Mouse (Mus musculus) limb, embryonic 15.5 days (tissue): ENCODE results near the gene Tmem63a. TPM values are rescaled to one million over a fixed set of nuclear protein-coding genes. Genes with fewer than 3 reads are reported as not detected.

ENCODE experiments used
- ATAC-seq: fragments of 200-750 bp; cut with Nextera tagmentation; 2 replicates; pipeline ENCODE4 v1.8.0; 2017; ENCODE audit warnings: low read depth, moderate TSS enrichment; ENCODE audit not compliant: insufficient number of reproducible peaks, low FRiP score, low TSS enrichment
- H3K27ac ChIP-seq: fragments of 300-500 bp; sonication (generic); 2 replicates; pipeline ENCODE4 v1.5.1; 2015; ENCODE audit warnings: moderate library complexity, mild to moderate bottlenecking, inconsistent platforms
- H3K27me3 ChIP-seq: fragments of 300-500 bp; sonication (generic); 2 replicates; pipeline ENCODE4 v1.6.1; 2015; ENCODE audit warnings: inconsistent platforms
- H3K36me3 ChIP-seq: fragments of 300-500 bp; sonication (generic); 2 replicates; pipeline ENCODE4 v1.6.1; 2015; ENCODE audit warnings: inconsistent platforms
- H3K4me1 ChIP-seq: fragments of 300-500 bp; sonication (generic); 2 replicates; pipeline ENCODE4 v1.6.1; 2015; ENCODE audit warnings: inconsistent platforms
- H3K4me2 ChIP-seq: fragments of 300-500 bp; sonication (generic); 2 replicates; pipeline ENCODE4 v1.6.1; 2015; ENCODE audit warnings: mild to moderate bottlenecking, inconsistent platforms
- H3K4me3 ChIP-seq: fragments of 300-500 bp; sonication (generic); 2 replicates; pipeline ENCODE4 v1.5.1; 2015; ENCODE audit warnings: mild to moderate bottlenecking, inconsistent platforms
- H3K9ac ChIP-seq: fragments of 300-500 bp; sonication (generic); 2 replicates; pipeline ENCODE4 v1.6.1; 2015; ENCODE audit warnings: inconsistent platforms
- H3K9me3 ChIP-seq: fragments of 300-500 bp; sonication (generic); 2 replicates; pipeline ENCODE4 v1.6.1; 2016; ENCODE audit warnings: inconsistent platforms
- WGBS: fragments of 180-500 bp; shearing (Covaris S2); methylation state at CpG from one replicate; pipeline ENCODE4 v1.1.7; 2015; 5-methylcytosine and 5-hydroxymethylcytosine counted together
- polyA plus RNA-seq: library from polyadenylated mRNA; unstranded; fragments of >200 nt; fragmentation: Nextera tagmentation; extraction: Ambion mirVana; gene quantifications from 2 replicates; pipeline ENCODE4 v1.2.1, GENCODE M21; 2015

Tmem63a gene
- polyA plus RNA-seq, 1 experiment from 2014 or later = 26.9 TPM

GRCm38 (mm10) chr1:181001217-181001616 is 59.1 kb downstream of the Tmem63a start:
- no peak for ATAC-seq
- Histone ChIP-seq H3K4me1 (0 out of 2 replicates have a peak, but pooled peaks cover 6% of the 10 kb centered on the region), H3K4me2 (no peak overlapping the region), H3K4me3 (no peak overlapping the region), H3K27ac (no peak overlapping the region), H3K9me3 (no peaks in the 10 kb centered on the region), H3K9ac (no peak overlapping the region), H3K27me3 (no peaks in the 10 kb centered on the region), H3K36me3 (no peaks in the 10 kb centered on the region)
- 84% methylated on average over 3 of the region's 3 CpGs for WGBS

GRCm38 (mm10) chr1:181001621-181002020 is 59.5 kb downstream of the Tmem63a start:
- whole genome bisulfite sequencing = 84% methylated on average over 3 of the region's 3 CpGs
- H3K4me2 ChIP-seq = no peak overlapping the region
- no peak overlapping the region for H3K9ac ChIP-seq
- no peaks in the 10 kb centered on the region for H3K36me3 ChIP-seq
- no peaks in the 10 kb centered on the region for H3K9me3 ChIP-seq
- no peak overlapping the region for H3K4me3 ChIP-seq
- H3K27me3 ChIP-seq = no peaks in the 10 kb centered on the region
- ATAC-seq = no peak
- 0 out of 2 replicates have a peak, but pooled peaks cover 6% of the 10 kb centered on the region for H3K4me1 ChIP-seq
- H3K27ac ChIP-seq = no peak overlapping the region

GRCm38 (mm10) chr1:181003790-181004189 is 61.6 kb downstream of the Tmem63a start:
- Histone ChIP-seq H3K27me3 (no peaks in the 10 kb centered on the region), H3K4me2 (no peak overlapping the region), H3K4me1 (0 out of 2 replicates have a peak, but pooled peaks cover 6% of the 10 kb centered on the region), H3K9me3 (no peaks in the 10 kb centered on the region), H3K36me3 (no peaks in the 10 kb centered on the region), H3K27ac (no peak overlapping the region), H3K9ac (no peak overlapping the region), H3K4me3 (no peak overlapping the region)
- no peak for ATAC-seq
- 72% methylated on average over 2 of the region's 2 CpGs for WGBS

GRCm38 (mm10) chr1:181005331-181005730 is 63.2 kb downstream of the Tmem63a start:
- no peaks in the 10 kb centered on the region for H3K27me3 ChIP-seq
- no peak overlapping the region for H3K27ac ChIP-seq
- no peaks in the 10 kb centered on the region for H3K9me3 ChIP-seq
- H3K4me2 ChIP-seq = no peak overlapping the region
- WGBS = 76% methylated on average over 8 of the region's 8 CpGs
- H3K9ac ChIP-seq = no peak overlapping the region
- H3K4me3 ChIP-seq = no peak overlapping the region
- no peaks in the 10 kb centered on the region for H3K36me3 ChIP-seq
- H3K4me1 ChIP-seq = 0 out of 2 replicates have a peak, but pooled peaks cover 5% of the 10 kb centered on the region
- ATAC-seq = no peak

- Histone ChIP-seq H3K9ac (no peak overlapping the region), H3K27me3 (no peaks in the 10 kb centered on the region), H3K4me1 (0 out of 2 replicates have a peak, but pooled peaks cover 5% of the 10 kb centered on the region), H3K4me3 (no peak overlapping the region), H3K36me3 (no peaks in the 10 kb centered on the region), H3K9me3 (no peaks in the 10 kb centered on the region), H3K27ac (no peak overlapping the region), H3K4me2 (no peak overlapping the region)
- ATAC-seq = no peak
- WGBS = 81% methylated on average over 6 of the region's 6 CpGs
Measured at GRCm38 (mm10) chr1:181007831-181008230, 65.7 kb downstream of the Tmem63a start.

GRCm38 (mm10) chr1:181008266-181008665 is 66.1 kb downstream of the Tmem63a start:
- 92% methylated on average over 2 of the region's 2 CpGs for WGBS
- H3K9ac ChIP-seq = no peak overlapping the region
- H3K27me3 ChIP-seq = no peaks in the 10 kb centered on the region
- no peaks in the 10 kb centered on the region for H3K36me3 ChIP-seq
- H3K4me2 ChIP-seq = no peak overlapping the region
- H3K4me3 ChIP-seq = no peak overlapping the region
- H3K4me1 ChIP-seq = 0 out of 2 replicates have a peak, but pooled peaks cover 5% of the 10 kb centered on the region
- H3K9me3 ChIP-seq = no peaks in the 10 kb centered on the region
- ATAC-seq = no peak
- no peak overlapping the region for H3K27ac ChIP-seq

- no peaks in the 10 kb centered on the region for H3K36me3 ChIP-seq
- 89% methylated on average over 4 of the region's 4 CpGs for WGBS
- ATAC-seq = no peak
- no peaks in the 10 kb centered on the region for H3K9me3 ChIP-seq
- no peaks in the 10 kb centered on the region for H3K27me3 ChIP-seq
- no peak overlapping the region for H3K9ac ChIP-seq
- H3K4me3 ChIP-seq = no peak overlapping the region
- no peak overlapping the region for H3K27ac ChIP-seq
- H3K4me2 ChIP-seq = no peak overlapping the region
- H3K4me1 ChIP-seq = 0 out of 2 replicates have a peak, but pooled peaks cover 5% of the 10 kb centered on the region
Measured at GRCm38 (mm10) chr1:181009011-181009590, 67.0 kb downstream of the Tmem63a start.

GRCm38 (mm10) chr1:181009754-181010153 is 67.6 kb downstream of the Tmem63a start:
- Histone ChIP-seq H3K9me3 (no peaks in the 10 kb centered on the region), H3K27ac (no peak overlapping the region), H3K4me3 (no peak overlapping the region), H3K4me1 (peaks cover 7% of the 10 kb centered on the region; the same call in 1 of the 2 replicates), H3K9ac (no peak overlapping the region), H3K4me2 (no peak overlapping the region), H3K27me3 (no peaks in the 10 kb centered on the region), H3K36me3 (no peaks in the 10 kb centered on the region)
- WGBS = 60% methylated on average over 3 of the region's 3 CpGs
- no peak for ATAC-seq

- Histone ChIP-seq H3K36me3 (no peaks in the 10 kb centered on the region), H3K27ac (no peak overlapping the region), H3K9me3 (no peaks in the 10 kb centered on the region), H3K4me3 (no peak overlapping the region), H3K4me1 (peaks cover 13% of the 10 kb centered on the region), H3K9ac (no peak overlapping the region), H3K27me3 (no peaks in the 10 kb centered on the region), H3K4me2 (no peak overlapping the region)
- ATAC-seq = no peak
- WGBS = 52% methylated on average over 4 of the region's 4 CpGs
Measured at GRCm38 (mm10) chr1:181010171-181010932, 68.2 kb downstream of the Tmem63a start.

GRCm38 (mm10) chr1:181011601-181012000 is 69.5 kb downstream of the Tmem63a start:
- ATAC-seq = no peak
- no peak overlapping the region for H3K4me2 ChIP-seq
- peaks cover 23% of the 10 kb centered on the region for H3K4me1 ChIP-seq
- no peak overlapping the region for H3K9ac ChIP-seq
- H3K27me3 ChIP-seq = no peaks in the 10 kb centered on the region
- no peak overlapping the region for H3K4me3 ChIP-seq
- no peak overlapping the region for H3K27ac ChIP-seq
- WGBS = 47% methylated on average over 5 of the region's 5 CpGs
- H3K36me3 ChIP-seq = no peaks in the 10 kb centered on the region
- H3K9me3 ChIP-seq = no peaks in the 10 kb centered on the region

- no peaks in the 10 kb centered on the region for H3K36me3 ChIP-seq
- no peak overlapping the region for H3K4me2 ChIP-seq
- WGBS = 82% methylated on average over 3 of the region's 3 CpGs
- H3K4me1 ChIP-seq = peaks cover 31% of the 10 kb centered on the region
- ATAC-seq = no peak
- H3K4me3 ChIP-seq = no peak overlapping the region
- no peaks in the 10 kb centered on the region for H3K9me3 ChIP-seq
- no peaks in the 10 kb centered on the region for H3K27me3 ChIP-seq
- H3K9ac ChIP-seq = no peak overlapping the region
- H3K27ac ChIP-seq = no peak overlapping the region
Measured at GRCm38 (mm10) chr1:181012416-181012815, 70.3 kb downstream of the Tmem63a start.

- Histone ChIP-seq H3K4me2 (no peak overlapping the region), H3K4me1 (peaks cover 38% of the 10 kb centered on the region), H3K27me3 (no peaks in the 10 kb centered on the region), H3K36me3 (no peaks in the 10 kb centered on the region), H3K4me3 (no peak overlapping the region), H3K9ac (no peak overlapping the region), H3K27ac (no peak overlapping the region), H3K9me3 (no peaks in the 10 kb centered on the region)
- WGBS = 78% methylated on average over 6 of the region's 6 CpGs
- no peak for ATAC-seq
Measured at GRCm38 (mm10) chr1:181013446-181013845, 71.3 kb downstream of the Tmem63a start.
